Mouse (Mus musculus): ENCODE results near the gene Ttc30a1.

Ttc30a1 gene

GRCm38 (mm10) chr2:75930941-75931340 lies 50.8 kb downstream of the Ttc30a1 start:
- no peak for DNase-seq (ENCODE audit: low spot score in 2 of 2)

GRCm38 (mm10) chr2:75929786-75930444 lies 51.9 kb downstream of the Ttc30a1 start:
- DNase-seq (ENCODE audit: low spot score in 2 of 2), result no peak

GRCm38 (mm10) chr2:75929141-75929540 lies 52.6 kb downstream of the Ttc30a1 start:
- peak in 1 of 2 experiments; percentile 16 for DNase-seq (ENCODE audit: low spot score in 2 of 2)
